Mouse (Mus musculus) limb, embryonic 10.5 days (tissue): ENCODE measurements at regions not wholly inside any gene's neighbourhood (a gene's known extent, or its start where the extent isn't known, plus 50 kb on each side); places are given as distances from the start of the nearest gene placed in this dataset.

Experiments
- DNase-seq: peaks from one replicate; pipeline ENCODE4 v3.0.0-alpha.2; 2017; ENCODE audit warnings: low spot score
- H3K27ac ChIP-seq: fragments of 300-500 bp; sonication (generic); 2 replicates; pipeline ENCODE4 v1.5.1; 2016; ENCODE audit warnings: mild to moderate bottlenecking
- H3K27me3 ChIP-seq: fragments of 300-500 bp; sonication (generic); 2 replicates; pipeline ENCODE4 v1.6.1; 2016; ENCODE audit warnings: low read depth, mild to moderate bottlenecking; ENCODE audit not compliant: poor library complexity, severe bottlenecking
- H3K36me3 ChIP-seq: fragments of 300-500 bp; sonication (generic); 2 replicates; pipeline ENCODE4 v1.6.1; 2016; ENCODE audit warnings: mild to moderate bottlenecking, moderate library complexity
- H3K4me1 ChIP-seq: fragments of 300-500 bp; sonication (generic); 2 replicates; pipeline ENCODE4 v1.6.1; 2016
- H3K4me3 ChIP-seq: fragments of 300-500 bp; sonication (generic); 2 replicates; pipeline ENCODE4 v1.5.1; 2016; ENCODE audit warnings: mild to moderate bottlenecking, moderate library complexity
- H3K9me3 ChIP-seq: fragments of 300-500 bp; sonication (generic); replicated peaks from 2 replicates; pipeline ENCODE4 v1.6.1; 2016; ENCODE audit warnings: mild to moderate bottlenecking
- WGBS: fragments of 180-500 bp; shearing (Covaris S2); methylation state at CpG from one replicate; pipeline ENCODE4 v1.1.7; 2016; 5-methylcytosine and 5-hydroxymethylcytosine counted together

GRCm38 (mm10) chr13:47650093-47650492, 527.6 kb downstream of the Rnf144b start:
- 73% methylated on average over 13 of the region's 13 CpGs for WGBS
- 0 out of 2 replicates have a peak overlapping the region, but pooled peaks have one; percentile 30 for H3K27ac ChIP-seq
- no peaks in the 10 kb centered on the region for H3K9me3 ChIP-seq
- no peak for DNase-seq
- H3K4me1 ChIP-seq = peaks cover 12% of the 10 kb centered on the region
- no peaks in the 10 kb centered on the region for H3K27me3 ChIP-seq
- no peaks in the 10 kb centered on the region for H3K36me3 ChIP-seq
- 0 out of 2 replicates have a peak overlapping the region, but pooled peaks have one; percentile 19 for H3K4me3 ChIP-seq

DNA sequence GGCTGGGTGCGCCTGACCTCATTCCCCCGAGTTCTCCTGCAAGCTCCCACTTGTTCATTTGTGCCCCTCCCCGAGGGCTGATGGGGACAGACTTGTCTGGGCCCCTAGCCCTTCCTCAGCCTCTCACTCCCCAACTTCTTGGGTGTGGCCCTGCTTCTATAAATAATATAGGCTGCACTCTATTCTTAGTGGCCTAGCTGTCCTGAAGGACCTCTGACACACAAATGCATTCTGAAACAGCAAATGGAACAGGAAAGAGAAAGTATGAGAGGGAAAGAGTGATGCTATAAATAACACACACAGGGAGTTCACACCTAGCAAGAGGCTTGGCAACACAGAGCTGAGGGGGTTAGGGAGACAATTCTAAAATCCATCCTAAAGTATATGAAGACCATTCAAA, 544.0 kb downstream of the Rnf144b start:
- H3K4me3 ChIP-seq = no peak overlapping the region
- 71% methylated on average over 3 of the region's 3 CpGs for WGBS
- H3K36me3 ChIP-seq = no peaks in the 10 kb centered on the region
- H3K27ac ChIP-seq = no peak overlapping the region
- no peaks in the 10 kb centered on the region; the same call in none of the 2 replicates for H3K4me1 ChIP-seq
- DNase-seq = no peak
- no peaks in the 10 kb centered on the region for H3K9me3 ChIP-seq
- H3K27me3 ChIP-seq = 0 out of 2 replicates have a peak, but pooled peaks cover 6% of the 10 kb centered on the region

DNA sequence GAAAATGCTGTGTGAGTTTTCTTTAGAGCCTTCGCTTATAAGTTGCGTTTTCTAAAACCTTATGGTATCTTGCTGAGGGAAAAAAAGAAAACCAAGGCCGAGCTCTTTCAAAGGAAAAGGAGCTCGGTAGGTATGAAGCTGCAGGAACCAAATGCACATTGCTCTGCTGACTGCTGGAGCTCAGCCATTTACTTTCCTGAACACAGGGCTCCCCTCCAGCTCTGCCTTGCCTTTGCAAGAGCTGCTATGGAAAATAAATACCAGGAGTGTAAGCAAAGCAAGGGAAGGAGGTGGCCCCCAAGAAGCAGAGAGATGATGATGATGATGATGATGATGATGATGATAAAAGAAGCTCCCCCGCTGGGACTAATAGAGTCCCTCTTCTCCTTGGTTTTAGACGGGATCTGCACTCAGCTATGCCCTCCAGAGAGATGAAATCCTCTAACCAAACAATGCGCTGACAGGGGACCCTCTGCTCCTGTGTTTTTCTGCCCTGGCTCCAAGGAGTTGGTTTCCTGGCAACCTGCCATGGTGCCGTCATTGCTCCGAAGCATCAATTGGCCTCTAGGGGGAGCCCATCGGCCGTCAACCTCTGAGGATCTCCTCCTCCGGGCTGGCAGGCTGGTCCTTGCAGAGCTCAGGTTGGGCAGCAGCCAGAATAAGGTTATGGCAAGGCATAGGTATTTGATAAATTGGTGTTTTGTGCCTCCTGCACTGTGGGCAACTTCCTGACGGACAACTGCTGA, 544.7 kb downstream of the Rnf144b start:
- H3K4me3 ChIP-seq = no peak overlapping the region
- no peaks in the 10 kb centered on the region for H3K9me3 ChIP-seq
- WGBS = 33% methylated on average over 13 of the region's 13 CpGs
- H3K4me1 ChIP-seq = no peaks in the 10 kb centered on the region; the same call in none of the 2 replicates
- peak; percentile 89 for DNase-seq
- H3K27ac ChIP-seq = no peak overlapping the region
- no peaks in the 10 kb centered on the region for H3K36me3 ChIP-seq
- 0 out of 2 replicates have a peak, but pooled peaks cover 6% of the 10 kb centered on the region for H3K27me3 ChIP-seq

- no peaks in the 10 kb centered on the region for H3K27me3 ChIP-seq
- H3K27ac ChIP-seq = no peak overlapping the region
- no peak for DNase-seq
- no peaks in the 10 kb centered on the region for H3K36me3 ChIP-seq
- WGBS = 46% methylated on average over 3 of the region's 3 CpGs
- no peaks in the 10 kb centered on the region for H3K9me3 ChIP-seq
- peaks cover 4% of the 10 kb centered on the region; the same call in 1 of the 2 replicates for H3K4me1 ChIP-seq
- H3K4me3 ChIP-seq = no peak overlapping the region
Measured at GRCm38 (mm10) chr13:47688131-47688530, 565.7 kb downstream of the Rnf144b start.

DNA sequence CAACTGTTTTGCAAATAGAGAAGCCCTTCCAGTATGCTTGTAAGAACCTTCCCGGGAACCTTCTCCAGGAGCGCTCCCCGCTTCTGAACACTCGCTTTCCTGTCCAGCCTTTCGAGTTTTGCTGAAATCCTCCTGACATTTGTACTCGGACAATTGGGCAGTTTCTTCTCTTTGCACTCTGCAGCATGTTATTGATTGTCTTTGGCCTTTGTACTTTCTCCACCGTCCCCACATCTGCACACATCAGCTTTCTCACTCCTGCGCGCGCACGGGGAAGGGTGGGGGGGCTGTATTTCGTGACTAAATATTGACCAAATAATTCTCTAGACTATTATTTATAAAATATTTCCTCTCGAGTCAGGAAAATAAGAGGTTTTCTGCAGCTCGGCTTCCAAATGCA, 567.2 kb upstream of the Id4 start:
- Histone ChIP-seq H3K27me3 (no peaks in the 10 kb centered on the region), H3K27ac (no peak overlapping the region), H3K4me3 (no peak overlapping the region), H3K9me3 (no peaks in the 10 kb centered on the region), H3K4me1 (no peaks in the 10 kb centered on the region), H3K36me3 (no peaks in the 10 kb centered on the region)
- DNase-seq = no peak
- 90% methylated on average over 14 of the region's 14 CpGs for WGBS

GRCm38 (mm10) chr13:47695877-47696276, 565.2 kb upstream of the Id4 start:
- Histone ChIP-seq H3K4me3 (no peak overlapping the region), H3K9me3 (no peaks in the 10 kb centered on the region), H3K27me3 (no peaks in the 10 kb centered on the region), H3K4me1 (no peaks in the 10 kb centered on the region), H3K36me3 (no peaks in the 10 kb centered on the region), H3K27ac (no peak overlapping the region)
- DNase-seq = no peak
- WGBS = 88% methylated on average over 2 of the region's 2 CpGs

DNA sequence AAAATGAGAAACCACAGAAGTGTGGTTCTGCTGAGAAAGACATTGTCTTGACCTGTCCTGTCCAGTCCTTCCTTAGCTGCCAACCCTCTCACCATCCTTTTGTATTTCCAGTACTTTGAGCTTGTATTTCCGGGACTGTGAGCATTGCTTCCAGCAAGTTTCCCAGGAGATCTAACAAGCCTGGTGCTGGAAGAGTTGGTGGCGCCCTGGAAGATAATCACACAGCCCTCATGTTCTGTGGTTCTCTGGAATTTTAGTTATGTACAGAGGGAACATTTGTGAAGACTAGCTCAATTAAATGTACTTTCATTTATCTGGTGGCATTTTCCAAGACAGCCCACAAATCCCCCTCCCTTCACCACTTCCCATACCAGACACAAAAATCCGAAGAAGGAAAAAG, 560.5 kb upstream of the Id4 start:
- no peaks in the 10 kb centered on the region for H3K36me3 ChIP-seq
- 81% methylated on average over 3 of the region's 3 CpGs for WGBS
- H3K4me1 ChIP-seq = no peaks in the 10 kb centered on the region; the same call in 1 of the 2 replicates
- H3K9me3 ChIP-seq = no peaks in the 10 kb centered on the region
- no peak overlapping the region for H3K27ac ChIP-seq
- no peak overlapping the region for H3K4me3 ChIP-seq
- no peaks in the 10 kb centered on the region for H3K27me3 ChIP-seq
- DNase-seq = no peak

DNA sequence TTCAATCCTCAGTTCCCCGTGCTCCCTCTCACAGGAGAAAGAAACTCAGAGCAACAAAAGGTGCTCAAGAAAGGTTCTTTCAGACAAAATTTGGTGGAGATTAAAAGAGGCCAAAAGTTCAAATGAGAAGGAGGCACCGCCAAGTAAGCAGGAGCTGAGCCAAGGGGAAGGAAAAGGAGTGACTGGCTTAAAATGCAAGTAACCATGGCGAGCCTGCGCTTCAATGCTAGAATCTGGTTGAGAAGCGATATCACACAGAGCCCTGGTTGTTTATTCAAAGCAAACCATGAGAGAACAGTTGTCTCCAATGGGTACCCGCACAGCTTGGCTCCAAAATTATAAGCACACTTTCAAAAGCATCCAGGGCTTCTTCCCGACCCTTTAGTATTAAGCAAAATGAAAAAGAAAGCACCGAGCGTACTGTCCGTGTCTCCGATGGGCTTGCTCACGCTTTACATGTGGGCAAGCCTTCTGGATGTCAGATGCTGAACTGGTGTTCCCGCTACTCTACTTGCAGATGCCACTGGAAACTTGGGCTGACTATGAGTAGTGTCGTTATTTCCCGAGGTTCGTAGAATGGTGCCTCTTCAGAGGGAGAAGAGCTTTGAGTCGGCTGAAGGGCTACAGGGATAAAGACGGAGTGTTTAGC, 552.9 kb upstream of the Id4 start:
- no peak overlapping the region for H3K27ac ChIP-seq

DNA sequence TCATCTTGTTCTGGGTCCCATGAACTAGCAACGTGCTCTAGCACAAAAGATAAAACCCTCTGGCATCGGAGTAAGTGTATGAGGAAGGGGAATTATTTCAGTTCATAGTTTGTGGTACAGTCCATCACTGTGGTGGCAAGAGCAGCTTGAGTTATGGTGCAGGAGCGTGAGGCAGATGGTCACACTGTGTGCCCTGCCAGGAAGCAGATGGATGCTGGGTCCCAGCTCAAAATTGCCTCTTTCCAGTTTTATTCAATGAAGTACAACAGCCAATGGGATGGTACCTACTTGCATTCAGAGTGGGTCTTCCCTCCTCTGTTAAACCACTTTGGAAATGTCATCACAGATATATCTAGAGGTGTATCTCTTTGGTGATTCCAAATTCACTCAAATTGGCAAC, 551.7 kb upstream of the Id4 start:
- Histone ChIP-seq H3K36me3 (no peaks in the 10 kb centered on the region), H3K4me3 (no peak overlapping the region), H3K27me3 (no peaks in the 10 kb centered on the region), H3K4me1 (no peaks in the 10 kb centered on the region), H3K9me3 (no peaks in the 10 kb centered on the region), H3K27ac (no peak overlapping the region)
- 93% methylated on average over 3 of the region's 3 CpGs for WGBS
- no peak for DNase-seq

More for the DNA sequence above, 552.9 kb upstream of the Id4 start:
- 94% methylated on average over 18 of the region's 18 CpGs for WGBS
- no peak for DNase-seq
- Histone ChIP-seq H3K27me3 (no peaks in the 10 kb centered on the region), H3K4me1 (no peaks in the 10 kb centered on the region), H3K9me3 (no peaks in the 10 kb centered on the region), H3K36me3 (no peaks in the 10 kb centered on the region), H3K4me3 (no peak overlapping the region)

GRCm38 (mm10) chr13:47712507-47712906, 548.5 kb upstream of the Id4 start:
- no peak overlapping the region for H3K27ac ChIP-seq
- H3K36me3 ChIP-seq = no peaks in the 10 kb centered on the region
- WGBS = 91% methylated on average over 4 of the region's 4 CpGs
- no peaks in the 10 kb centered on the region for H3K27me3 ChIP-seq
- no peaks in the 10 kb centered on the region for H3K4me1 ChIP-seq
- no peak for DNase-seq
- no peaks in the 10 kb centered on the region for H3K9me3 ChIP-seq
- H3K4me3 ChIP-seq = no peak overlapping the region

GRCm38 (mm10) chr13:47716265-47716664, 544.8 kb upstream of the Id4 start:
- Histone ChIP-seq H3K27ac (no peak overlapping the region), H3K36me3 (no peaks in the 10 kb centered on the region), H3K9me3 (no peaks in the 10 kb centered on the region), H3K4me1 (no peaks in the 10 kb centered on the region), H3K27me3 (no peaks in the 10 kb centered on the region), H3K4me3 (no peak overlapping the region)
- WGBS = 86% methylated on average over 4 of the region's 4 CpGs
- DNase-seq = no peak

DNA sequence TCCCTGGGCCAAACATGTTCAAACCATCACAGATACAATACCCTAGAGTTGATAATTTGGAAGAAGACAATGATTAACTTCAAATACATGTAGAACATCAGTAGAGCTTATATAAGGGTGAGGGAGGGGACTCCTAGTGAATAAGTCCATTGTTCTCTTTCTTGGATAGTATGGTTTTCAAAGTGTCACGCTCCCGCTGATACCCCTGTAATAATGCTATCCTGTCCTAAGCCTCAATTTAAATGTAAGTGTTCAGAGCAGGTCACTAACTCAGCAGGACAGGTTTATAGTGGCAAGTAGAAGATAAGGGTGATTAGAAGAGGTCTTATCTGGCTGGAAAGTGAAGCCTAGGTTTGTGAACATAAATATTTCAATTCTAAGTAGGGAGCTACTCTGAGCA, 540.4 kb upstream of the Id4 start:
- Histone ChIP-seq H3K4me1 (no peaks in the 10 kb centered on the region), H3K4me3 (no peak overlapping the region), H3K27ac (no peak overlapping the region), H3K36me3 (no peaks in the 10 kb centered on the region), H3K27me3 (no peaks in the 10 kb centered on the region), H3K9me3 (no peaks in the 10 kb centered on the region)
- DNase-seq = no peak
- WGBS = 81% methylated on average over 2 of the region's 2 CpGs

DNA sequence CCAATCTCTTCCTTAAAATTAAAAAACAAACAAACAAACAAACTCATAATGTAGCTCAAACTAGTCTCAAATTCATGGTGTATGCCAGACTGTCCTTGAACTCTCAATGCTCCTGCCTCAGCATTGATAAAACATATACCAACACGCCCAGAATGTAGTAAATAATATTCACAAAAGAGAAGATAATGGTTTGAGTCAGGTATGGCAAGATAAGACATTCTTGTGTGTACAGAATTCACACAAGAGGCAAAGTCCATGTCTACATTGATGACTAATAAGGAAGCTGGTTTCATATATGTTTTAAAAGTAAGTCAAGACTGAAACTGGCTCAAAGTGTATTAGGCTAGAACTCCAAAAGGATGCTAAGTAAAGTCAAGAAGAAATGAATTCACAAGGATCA, 526.6 kb upstream of the Id4 start:
- Histone ChIP-seq H3K36me3 (no peaks in the 10 kb centered on the region), H3K4me3 (no peak overlapping the region), H3K9me3 (no peaks in the 10 kb centered on the region), H3K4me1 (no peaks in the 10 kb centered on the region), H3K27me3 (no peaks in the 10 kb centered on the region), H3K27ac (no peak overlapping the region)
- DNase-seq = no peak
- WGBS = 88% methylated on average over 1 of the region's 1 CpGs
